Mouse (Mus musculus) bone marrow macrophage, adult 2 months (primary cell): ENCODE results near the gene 4931406P16Rik.

ENCODE experiments used
- CTCF ChIP-seq: IDR thresholded peaks from 2 replicates; pipeline ENCODE4 v1.5.1; 2012; ENCODE audit warnings: low read depth, mild to moderate bottlenecking, low read length, moderate library complexity
- POLR2A ChIP-seq: IDR thresholded peaks from 2 replicates; pipeline ENCODE4 v1.6.1; 2012; ENCODE audit warnings: mild to moderate bottlenecking, low read depth, low read length, borderline replicate concordance

DNA sequence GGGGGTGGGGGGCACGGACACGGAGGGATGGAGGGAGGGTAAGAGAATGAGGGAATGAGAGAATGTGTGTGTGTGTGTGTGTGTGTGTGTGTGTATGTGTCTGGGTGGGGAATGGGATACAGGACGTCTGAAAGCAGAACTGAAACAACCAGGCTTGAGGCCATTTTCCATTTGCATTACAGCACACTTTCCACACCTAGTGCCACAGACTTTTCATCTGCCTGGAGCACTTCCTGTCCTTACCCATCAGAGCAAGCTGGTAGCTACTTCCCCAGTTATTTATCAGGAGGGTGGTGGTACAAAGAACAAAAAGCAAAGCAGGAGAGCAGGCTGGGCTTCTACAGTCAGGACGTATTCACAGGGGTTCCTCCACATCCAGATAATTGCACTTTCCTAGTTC is 40.9 kb downstream of the 4931406P16Rik start:
- TF ChIP-seq POLR2A (no peak), CTCF (no peak)
